Mouse (Mus musculus) urinary bladder, adult 2 months (tissue): ENCODE results near the gene Psmd7. TPM values are rescaled to one million over a fixed set of nuclear protein-coding genes. Genes with fewer than 3 reads are reported as not detected.

Experiments used
- DNase-seq: peaks from one replicate; pipeline ENCODE4 v3.0.0; 2022; ENCODE audit warnings: low spot score
- polyA plus RNA-seq: library from polyadenylated mRNA; depleted of rRNA; stranded (reverse); fragments of >200 nt; gene quantifications from 2 replicates; pipeline ENCODE4 v1.2.3, GENCODE M21; 2012

Gene Psmd7
- polyA plus RNA-seq, 1 experiment: 107 TPM

- no peak for DNase-seq
Observed at GRCm38 (mm10) chr8:107578132-107578531, 10.1 kb downstream of the Psmd7 start.

GRCm38 (mm10) chr8:107577640-107578039 lies 10.6 kb downstream of the Psmd7 start:
- no peak for DNase-seq

GRCm38 (mm10) chr8:107576702-107577101 lies 11.6 kb downstream of the Psmd7 start:
- no peak for DNase-seq

- DNase-seq: no peak
Observed at GRCm38 (mm10) chr8:107574771-107575170, 13.5 kb downstream of the Psmd7 start.

GRCm38 (mm10) chr8:107572497-107572896 lies 15.8 kb downstream of the Psmd7 start:
- DNase-seq: peak; percentile 40

GRCm38 (mm10) chr8:107571486-107572135 lies 16.7 kb downstream of the Psmd7 start:
- DNase-seq: no peak

GRCm38 (mm10) chr8:107571046-107571445 lies 17.2 kb downstream of the Psmd7 start:
- no peak for DNase-seq

GRCm38 (mm10) chr8:107562164-107562563 lies 26.1 kb downstream of the Psmd7 start:
- DNase-seq: no peak

- no peak for DNase-seq
Observed at GRCm38 (mm10) chr8:107560820-107561536, 27.3 kb downstream of the Psmd7 start.

- DNase-seq: no peak
Observed at GRCm38 (mm10) chr8:107556511-107556936, 31.7 kb downstream of the Psmd7 start.

- no peak for DNase-seq
Observed at GRCm38 (mm10) chr8:107555231-107555630, 33.0 kb downstream of the Psmd7 start.

GRCm38 (mm10) chr8:107552234-107552633 lies 36.0 kb downstream of the Psmd7 start:
- no peak for DNase-seq

- DNase-seq: no peak
Observed at GRCm38 (mm10) chr8:107546817-107547216, 41.4 kb downstream of the Psmd7 start.

GRCm38 (mm10) chr8:107546154-107546553 lies 42.1 kb downstream of the Psmd7 start:
- DNase-seq: no peak

- DNase-seq: no peak
Observed at GRCm38 (mm10) chr8:107545621-107546152, 42.6 kb downstream of the Psmd7 start.

GRCm38 (mm10) chr8:107544651-107545174 lies 43.6 kb downstream of the Psmd7 start:
- no peak for DNase-seq

- no peak for DNase-seq
Observed at GRCm38 (mm10) chr8:107544211-107544610, 44.1 kb downstream of the Psmd7 start.

GRCm38 (mm10) chr8:107543714-107544113 lies 44.5 kb downstream of the Psmd7 start:
- no peak for DNase-seq

- no peak for DNase-seq
Observed at GRCm38 (mm10) chr8:107542151-107542550, 46.1 kb downstream of the Psmd7 start.

GRCm38 (mm10) chr8:107541369-107541768 lies 46.9 kb downstream of the Psmd7 start:
- DNase-seq: no peak

- no peak for DNase-seq
Observed at GRCm38 (mm10) chr8:107540623-107541022, 47.6 kb downstream of the Psmd7 start.

- DNase-seq: no peak
Observed at GRCm38 (mm10) chr8:107537472-107537871, 50.8 kb downstream of the Psmd7 start.
